Mouse (Mus musculus) midbrain, postnatal 0 days (tissue): ENCODE data around the gene Ets1. TPM values are rescaled to one million over a fixed set of nuclear protein-coding genes. Genes with fewer than 3 reads are reported as not detected.

Experiments used
- ATAC-seq: fragments of 200-750 bp; cut with Nextera tagmentation; 2 replicates; pipeline ENCODE4 v1.8.0; 2017; ENCODE audit warnings: moderate number of reproducible peaks, mild to moderate bottlenecking, moderate TSS enrichment, moderate library complexity; ENCODE audit not compliant: low FRiP score
- DNase-seq: peaks from one replicate; pipeline ENCODE4 v3.0.0-alpha.2; 2015; ENCODE audit warnings: low spot score
- H3K27ac ChIP-seq: fragments of 300-500 bp; sonication (generic); 2 replicates; pipeline ENCODE4 v1.5.1; 2014; ENCODE audit warnings: low read depth, mild to moderate bottlenecking, low read length, mixed read lengths
- H3K27me3 ChIP-seq: fragments of 300-500 bp; sonication (generic); 2 replicates; pipeline ENCODE4 v1.6.1; 2014; ENCODE audit warnings: low read length, control low read depth, mixed read lengths; ENCODE audit not compliant: insufficient read depth
- H3K36me3 ChIP-seq: fragments of 300-500 bp; sonication (generic); 2 replicates; pipeline ENCODE4 v1.6.1; 2014; ENCODE audit warnings: low read length, control low read depth, mixed read lengths; ENCODE audit not compliant: insufficient read depth
- H3K4me1 ChIP-seq: fragments of 300-500 bp; sonication (generic); 2 replicates; pipeline ENCODE4 v1.6.1; 2014; ENCODE audit warnings: mild to moderate bottlenecking, control low read depth, antibody characterized with exemption, low read length, mixed read lengths; ENCODE audit not compliant: insufficient read depth
- H3K4me2 ChIP-seq: fragments of 300-500 bp; sonication (generic); 2 replicates; pipeline ENCODE4 v1.6.1; 2014; ENCODE audit warnings: low read depth, mild to moderate bottlenecking, low read length, mixed read lengths; ENCODE audit not compliant: poor library complexity, severe bottlenecking
- H3K4me3 ChIP-seq: fragments of 300-500 bp; sonication (generic); 2 replicates; pipeline ENCODE4 v1.5.1; 2014; ENCODE audit warnings: low read depth, mild to moderate bottlenecking, low read length, moderate library complexity
- H3K9ac ChIP-seq: fragments of 300-500 bp; sonication (generic); replicated peaks from 2 replicates; pipeline ENCODE4 v1.6.1; 2014; ENCODE audit warnings: mild to moderate bottlenecking, low read length, moderate library complexity, mixed read lengths; ENCODE audit not compliant: poor library complexity, severe bottlenecking
- H3K9me3 ChIP-seq: fragments of 300-500 bp; sonication (generic); 2 replicates; pipeline ENCODE4 v1.6.1; 2016; ENCODE audit warnings: low read length, control low read depth
- CTCF ChIP-seq: IDR thresholded peaks from 2 replicates; pipeline ENCODE4 v1.5.1; 2016; ENCODE audit warnings: antibody characterized with exemption, mild to moderate bottlenecking
- WGBS: fragments of 180-500 bp; shearing (Covaris S2); extraction: QIAGEN DNeasy Blood & Tissue Kit; methylation state at CpG from one replicate; pipeline ENCODE4 v1.1.7; 2014; 5-methylcytosine and 5-hydroxymethylcytosine counted together
- polyA plus RNA-seq: library from polyadenylated mRNA; unstranded; fragments of >200 nt; fragmentation: Nextera tagmentation; extraction: Ambion mirVana; gene quantifications from 2 replicates; pipeline ENCODE4 v1.2.1, GENCODE M21; 2015
- total RNA-seq: library from RNA; depleted of rRNA; stranded (reverse); fragments of >200 nt; gene quantifications from 2 replicates; pipeline ENCODE4 v1.2.3, GENCODE M21; 2014

The Ets1 gene
- total and polyA plus RNA-seq, 2 experiments from 2014 or later: 8.9 to 10.8 TPM

GRCm38 (mm10) chr9:32744288-32744687 is 108.3 kb downstream of the Ets1 start:
- Histone ChIP-seq H3K4me1 (no peaks in the 10 kb centered on the region), H3K4me2 (no peak overlapping the region), H3K9ac (no peak overlapping the region), H3K36me3 (no peaks in the 10 kb centered on the region), H3K27me3 (no peaks in the 10 kb centered on the region), H3K27ac (no peak overlapping the region), H3K4me3 (no peak overlapping the region), H3K9me3 (no peaks in the 10 kb centered on the region)
- no peak for ATAC-seq
- whole genome bisulfite sequencing: 78% methylated on average over 9 of the region's 9 CpGs
- no peak for TF ChIP-seq CTCF
- DNase-seq: no peak

GRCm38 (mm10) chr9:32745079-32745763 is 109.2 kb downstream of the Ets1 start:
- Histone ChIP-seq H3K4me2 (no peak overlapping the region), H3K36me3 (no peaks in the 10 kb centered on the region), H3K4me3 (no peak overlapping the region), H3K27me3 (no peaks in the 10 kb centered on the region), H3K9ac (no peak overlapping the region), H3K9me3 (no peaks in the 10 kb centered on the region), H3K27ac (no peak overlapping the region), H3K4me1 (no peaks in the 10 kb centered on the region)
- no peak for TF ChIP-seq CTCF
- ATAC-seq (no peak), DNase-seq (no peak)
- 90% methylated on average over 12 of the region's 12 CpGs for WGBS

GRCm38 (mm10) chr9:32745998-32746397 is 110.0 kb downstream of the Ets1 start:
- WGBS: 90% methylated on average over 8 of the region's 8 CpGs
- ATAC-seq: no peak
- Histone ChIP-seq H3K4me3 (no peak overlapping the region), H3K27ac (no peak overlapping the region), H3K36me3 (no peaks in the 10 kb centered on the region), H3K4me1 (no peaks in the 10 kb centered on the region), H3K9me3 (no peaks in the 10 kb centered on the region), H3K4me2 (no peak overlapping the region), H3K9ac (no peak overlapping the region), H3K27me3 (no peaks in the 10 kb centered on the region)
- TF ChIP-seq CTCF: no peak
- no peak for DNase-seq

- TF ChIP-seq CTCF: no peak
- ATAC-seq: no peak
- Histone ChIP-seq H3K4me2 (no peak overlapping the region), H3K9me3 (no peaks in the 10 kb centered on the region), H3K4me1 (no peaks in the 10 kb centered on the region), H3K27me3 (no peaks in the 10 kb centered on the region), H3K36me3 (no peaks in the 10 kb centered on the region), H3K4me3 (no peak overlapping the region), H3K27ac (no peak overlapping the region), H3K9ac (no peak overlapping the region)
- no peak for DNase-seq
- WGBS: 90% methylated on average over 6 of the region's 6 CpGs
Observed at GRCm38 (mm10) chr9:32746615-32747014, 110.6 kb downstream of the Ets1 start.

GRCm38 (mm10) chr9:32747624-32748023 is 111.6 kb downstream of the Ets1 start:
- no peak for TF ChIP-seq CTCF
- no peaks in the 10 kb centered on the region for H3K36me3 ChIP-seq
- H3K27ac ChIP-seq: no peak overlapping the region
- H3K9ac ChIP-seq: no peak overlapping the region
- 88% methylated on average over 8 of the region's 8 CpGs for WGBS
- no peak overlapping the region for H3K4me2 ChIP-seq
- DNase-seq (no peak), ATAC-seq (no peak)
- H3K27me3 ChIP-seq: no peaks in the 10 kb centered on the region
- H3K9me3 ChIP-seq: no peaks in the 10 kb centered on the region
- H3K4me1 ChIP-seq: no peaks in the 10 kb centered on the region
- no peak overlapping the region for H3K4me3 ChIP-seq

- Histone ChIP-seq H3K4me2 (no peak overlapping the region), H3K27ac (no peak overlapping the region), H3K4me1 (no peaks in the 10 kb centered on the region), H3K27me3 (no peaks in the 10 kb centered on the region), H3K9me3 (no peaks in the 10 kb centered on the region), H3K4me3 (no peak overlapping the region), H3K36me3 (no peaks in the 10 kb centered on the region), H3K9ac (no peak overlapping the region)
- DNase-seq (no peak), ATAC-seq (no peak)
- TF ChIP-seq CTCF: no peak
- WGBS: 92% methylated on average over 5 of the region's 5 CpGs
Observed at GRCm38 (mm10) chr9:32748552-32748951, 112.5 kb downstream of the Ets1 start.
